ENCODE assay signal across 8 mouse cellular contexts in genomic region chr7:138940256-138940611, GRCm38 (mm10). TPM values are rescaled to one million over a fixed set of nuclear protein-coding genes. Genes with fewer than 3 reads are reported as not detected.
DNase-seq lines count a peak whose midpoint lies in the region; ATAC-seq and TF ChIP-seq lines count a peak whose summit lies in the region.

No protein-coding gene starts in this region.

- no peak for TF ChIP-seq POLR2A in myocyte (IDR thresholded peaks at IDR 0.05; ENCODE audit: insufficient read length, low read depth)

- H3K27me3 ChIP-seq in liver, embryonic 11.5 days (replicated peaks; ENCODE audit: control insufficient read depth, insufficient read depth, low read length) = peaks cover 54% of the 10 kb centered on the region
- H3K27me3 ChIP-seq in heart, embryonic 16.5 days (ENCODE audit: control insufficient read depth, insufficient read depth, low read length) = peaks cover 50% of the 10 kb centered on the region
- H3K27me3 ChIP-seq in myocyte (ENCODE audit: control insufficient read depth, insufficient read depth, insufficient read length) = peaks cover 54% of the 10 kb centered on the region

- no peak for ATAC-seq in liver, embryonic 11.5 days (replicated peaks; ENCODE audit: low FRiP score)
- no peak for ATAC-seq in heart, embryonic 16.5 days (replicated peaks; ENCODE audit: extremely low read depth, insufficient read depth, low FRiP score)

- no peaks in the 10 kb centered on the region for H3K9me3 ChIP-seq in liver, embryonic 11.5 days (ENCODE audit: control insufficient read depth, low read length)
- 0 out of 2 replicates have a peak, but pooled peaks cover 3% of the 10 kb centered on the region for H3K9me3 ChIP-seq in heart, embryonic 16.5 days (replicated peaks; ENCODE audit: control insufficient read depth, low read length)

- H3K27ac ChIP-seq in liver, embryonic 11.5 days (ENCODE audit: low read depth, low read length) = no peak overlapping the region
- no peak overlapping the region for H3K27ac ChIP-seq in heart, embryonic 16.5 days (ENCODE audit: low read length)

- H3K79me2 ChIP-seq in myocyte (ENCODE audit: control insufficient read depth, insufficient read depth) = no peaks in the 10 kb centered on the region

- 3% methylated on average over 17 of the region's 17 CpGs for WGBS in liver, embryonic 11.5 days
- WGBS in heart, embryonic 16.5 days = 4% methylated on average over 17 of the region's 17 CpGs

- no peaks in the 10 kb centered on the region for H3K4me1 ChIP-seq in liver, embryonic 11.5 days (replicated peaks; ENCODE audit: control insufficient read depth, insufficient read depth, low read length)
- peaks cover 7% of the 10 kb centered on the region; the same call in 1 of the 2 replicates for H3K4me1 ChIP-seq in heart, embryonic 16.5 days (ENCODE audit: control insufficient read depth, insufficient read depth, low read length)

- DNase-seq in liver, embryonic 11.5 days (ENCODE audit: low spot score) = no peak
- DNase-seq in liver = no peak
- DNase-seq in cerebellum, postnatal 36 days = peak; percentile 69 to 70
- DNase-seq in left cerebral cortex, adult 8-10 months (ENCODE audit: low spot score in 2 of 2) = peak; percentile 64 to 68
- DNase-seq in spleen, postnatal 36 days (ENCODE audit: low spot score in 2 of 2) = no peak
- no peak for DNase-seq in urinary bladder, postnatal 25 days (ENCODE audit: low spot score)

- peak overlapping the region; percentile 58 for H3K4me2 ChIP-seq in liver, embryonic 11.5 days
- H3K4me2 ChIP-seq in heart, embryonic 16.5 days (ENCODE audit: low read depth, low read length) = peak overlapping the region; percentile 70
- peak overlapping the region; percentile 6 for H3K4me2 ChIP-seq in myocyte (ENCODE audit: low read depth)

- no peak overlapping the region for H3K9ac ChIP-seq in liver, embryonic 11.5 days (ENCODE audit: low read depth, low read length)
- no peak overlapping the region for H3K9ac ChIP-seq in heart, embryonic 16.5 days (ENCODE audit: low read length)

- H3K4me3 ChIP-seq in liver, embryonic 11.5 days (ENCODE audit: low read depth, low read length) = peak overlapping the region; percentile 39
- peak overlapping the region; percentile 52 for H3K4me3 ChIP-seq in heart, embryonic 16.5 days (ENCODE audit: low read length)
- H3K4me3 ChIP-seq in myocyte = no peak overlapping the region

- H3K36me3 ChIP-seq in liver, embryonic 11.5 days (ENCODE audit: control insufficient read depth, insufficient read depth, low read length) = no peaks in the 10 kb centered on the region
- no peaks in the 10 kb centered on the region for H3K36me3 ChIP-seq in heart, embryonic 16.5 days (ENCODE audit: control insufficient read depth, insufficient read depth)
- no peaks in the 10 kb centered on the region for H3K36me3 ChIP-seq in myocyte (ENCODE audit: control insufficient read depth, insufficient read depth)

- H3ac ChIP-seq in myocyte (ENCODE audit: control insufficient read depth, insufficient read length) = no peak overlapping the region

TF ChIP-seq in myocyte, 11 proteins besides CTCF, POLR2A, EP300 and RAD21:
- TF ChIP-seq CEBPB (IDR thresholded peaks at IDR 0.05; ENCODE audit: insufficient read depth, poor library complexity, severe bottlenecking) (no peak), MAX (IDR thresholded peaks at IDR 0.05; ENCODE audit: low read depth) (no peak), TCF3 (IDR thresholded peaks at IDR 0.05; ENCODE audit: insufficient read length, low read depth) (no peak), MYOG (IDR thresholded peaks at IDR 0.05; ENCODE audit: control insufficient read depth in 1 of 3, insufficient read depth in 1 of 3, insufficient read length in 2 of 3, low read depth in 2 of 3) (no peak), TCF12 (IDR thresholded peaks at IDR 0.05; ENCODE audit: insufficient read depth, poor library complexity, severe bottlenecking) (no peak), USF1 (IDR thresholded peaks at IDR 0.05; ENCODE audit: low read depth) (no peak)

RNA-seq across cellular contexts. Expression of gene Jakmip3, which starts 0.3 kb away (rescaled TPM):
- polyA plus RNA-seq in liver, embryonic 11.5 days (2014; fragmentation: Nextera tagmentation; extraction: Ambion mirVana) = 0.10 TPM in 1 of 2 replicates, not detected in the other
- polyA plus RNA-seq in heart, embryonic 16.5 days (2015; fragmentation: Nextera tagmentation; extraction: Ambion mirVana) = not detected in 2 replicates
- 10 to 100 TPM; 43.6 to 52.7 (median 51.6) TPM for total RNA-seq in left cerebral cortex, adult 8-10 months (2022)
- 0.01 TPM for polyA plus RNA-seq in myocyte (2012; fragmentation: generic; extraction: Trizol)

RNA-seq across cellular contexts. Expression of gene Bnip3, which starts 30.9 kb away (rescaled TPM):
- 200 and 218 TPM in 2 replicates for polyA plus RNA-seq in liver, embryonic 11.5 days (2014; fragmentation: Nextera tagmentation; extraction: Ambion mirVana)
- polyA plus RNA-seq in heart, embryonic 16.5 days (2015; fragmentation: Nextera tagmentation; extraction: Ambion mirVana) = 258 and 260 TPM in 2 replicates
- total RNA-seq in left cerebral cortex, adult 8-10 months (2022) = 100 to 1,000 TPM; 129 to 161 (median 140) TPM
- polyA plus RNA-seq in myocyte (2012; fragmentation: generic; extraction: Trizol) = 49.7 TPM

Comparison
In these comparisons a context has a peak if more than half of its experiments do, and no peak if none do; other contexts are left out.
1. DNase-seq: peak in cerebellum, postnatal 36 days (2 of 2) and left cerebral cortex, adult 8-10 months (2 of 2); none in liver, embryonic 11.5 days (single experiment), liver (single experiment), spleen, postnatal 36 days (0 of 2) and urinary bladder, postnatal 25 days (single experiment).
2. H3K4me2 ChIP-seq: peak in every context shown above with its lines; median percentile 70 in heart, embryonic 16.5 days; 58 in liver, embryonic 11.5 days; 6 in myocyte.